Mouse (Mus musculus): ENCODE results near the gene Pfdn5.

- TF ChIP-seq POLR2A (IDR thresholded peaks at IDR 0.05; ENCODE audit: low read depth, low read length) (no peak), CTCF (IDR thresholded peaks at IDR 0.05; ENCODE audit: extremely low read depth, insufficient read depth, insufficient read length, insufficient replicate concordance) (no peak)
Measured at GRCm38 (mm10) chr15:102311489-102311888, 14.4 kb upstream of the Pfdn5 start.
